Mouse (Mus musculus) limb, embryonic 15.5 days (tissue): ENCODE data around the gene Igf2bp3. TPM values are rescaled to one million over a fixed set of nuclear protein-coding genes. Genes with fewer than 3 reads are reported as not detected.
A peak's percentile ranks its signal among the peaks of the same experiment; 100 is the strongest.

Source experiments
- ATAC-seq: fragments of 200-750 bp; cut with Nextera tagmentation; 2 replicates; pipeline ENCODE4 v1.8.0; 2017; ENCODE audit warnings: low read depth, moderate TSS enrichment; ENCODE audit not compliant: insufficient number of reproducible peaks, low FRiP score, low TSS enrichment
- H3K27ac ChIP-seq: fragments of 300-500 bp; sonication (generic); 2 replicates; pipeline ENCODE4 v1.5.1; 2015; ENCODE audit warnings: moderate library complexity, mild to moderate bottlenecking, inconsistent platforms
- H3K27me3 ChIP-seq: fragments of 300-500 bp; sonication (generic); 2 replicates; pipeline ENCODE4 v1.6.1; 2015; ENCODE audit warnings: inconsistent platforms
- H3K36me3 ChIP-seq: fragments of 300-500 bp; sonication (generic); 2 replicates; pipeline ENCODE4 v1.6.1; 2015; ENCODE audit warnings: inconsistent platforms
- H3K4me1 ChIP-seq: fragments of 300-500 bp; sonication (generic); 2 replicates; pipeline ENCODE4 v1.6.1; 2015; ENCODE audit warnings: inconsistent platforms
- H3K4me2 ChIP-seq: fragments of 300-500 bp; sonication (generic); 2 replicates; pipeline ENCODE4 v1.6.1; 2015; ENCODE audit warnings: mild to moderate bottlenecking, inconsistent platforms
- H3K4me3 ChIP-seq: fragments of 300-500 bp; sonication (generic); 2 replicates; pipeline ENCODE4 v1.5.1; 2015; ENCODE audit warnings: mild to moderate bottlenecking, inconsistent platforms
- H3K9ac ChIP-seq: fragments of 300-500 bp; sonication (generic); 2 replicates; pipeline ENCODE4 v1.6.1; 2015; ENCODE audit warnings: inconsistent platforms
- H3K9me3 ChIP-seq: fragments of 300-500 bp; sonication (generic); 2 replicates; pipeline ENCODE4 v1.6.1; 2016; ENCODE audit warnings: inconsistent platforms
- WGBS: fragments of 180-500 bp; shearing (Covaris S2); methylation state at CpG from one replicate; pipeline ENCODE4 v1.1.7; 2015; 5-methylcytosine and 5-hydroxymethylcytosine counted together
- polyA plus RNA-seq: library from polyadenylated mRNA; unstranded; fragments of >200 nt; fragmentation: Nextera tagmentation; extraction: Ambion mirVana; gene quantifications from 2 replicates; pipeline ENCODE4 v1.2.1, GENCODE M21; 2015

The Igf2bp3 gene
- polyA plus RNA-seq, 1 experiment from 2014 or later, result 45.9 TPM

GRCm38 (mm10) chr6:49118446-49118845 is 96.3 kb downstream of the Igf2bp3 start:
- H3K4me1 ChIP-seq, result 0 out of 2 replicates have a peak, but pooled peaks cover 4% of the 10 kb centered on the region
- no peak for ATAC-seq
- H3K4me2 ChIP-seq, result no peak overlapping the region
- no peak overlapping the region for H3K9ac ChIP-seq
- no peaks in the 10 kb centered on the region for H3K27me3 ChIP-seq
- H3K4me3 ChIP-seq, result no peak overlapping the region
- 72% methylated on average over 8 of the region's 8 CpGs for WGBS
- H3K27ac ChIP-seq, result no peak overlapping the region
- H3K9me3 ChIP-seq, result no peaks in the 10 kb centered on the region
- H3K36me3 ChIP-seq, result peaks cover 9% of the 10 kb centered on the region; the same call in 1 of the 2 replicates

- no peak overlapping the region for H3K4me2 ChIP-seq
- H3K4me3 ChIP-seq, result no peak overlapping the region
- peaks cover 9% of the 10 kb centered on the region; the same call in 1 of the 2 replicates for H3K36me3 ChIP-seq
- no peak overlapping the region for H3K27ac ChIP-seq
- WGBS, result 89% methylated on average over 8 of the region's 8 CpGs
- no peaks in the 10 kb centered on the region for H3K27me3 ChIP-seq
- H3K9ac ChIP-seq, result no peak overlapping the region
- no peak for ATAC-seq
- 0 out of 2 replicates have a peak, but pooled peaks cover 4% of the 10 kb centered on the region for H3K4me1 ChIP-seq
- H3K9me3 ChIP-seq, result no peaks in the 10 kb centered on the region
Observed at GRCm38 (mm10) chr6:49116241-49116640, 98.5 kb downstream of the Igf2bp3 start.

- Histone ChIP-seq H3K27me3 (no peaks in the 10 kb centered on the region), H3K27ac (no peak overlapping the region), H3K36me3 (peaks cover 9% of the 10 kb centered on the region; the same call in 1 of the 2 replicates), H3K4me1 (0 out of 2 replicates have a peak, but pooled peaks cover 4% of the 10 kb centered on the region), H3K9me3 (no peaks in the 10 kb centered on the region), H3K4me2 (no peak overlapping the region), H3K9ac (no peak overlapping the region), H3K4me3 (no peak overlapping the region)
- 74% methylated on average over 5 of the region's 5 CpGs for WGBS
- no peak for ATAC-seq
Observed at GRCm38 (mm10) chr6:49115550-49115949, 99.2 kb downstream of the Igf2bp3 start.

- Histone ChIP-seq H3K4me2 (no peak overlapping the region), H3K36me3 (peaks cover 9% of the 10 kb centered on the region; the same call in 1 of the 2 replicates), H3K4me3 (no peak overlapping the region), H3K27ac (no peak overlapping the region), H3K9ac (no peak overlapping the region), H3K4me1 (0 out of 2 replicates have a peak, but pooled peaks cover 4% of the 10 kb centered on the region), H3K9me3 (no peaks in the 10 kb centered on the region), H3K27me3 (no peaks in the 10 kb centered on the region)
- ATAC-seq, result no peak
- WGBS, result 65% methylated on average over 6 of the region's 6 CpGs
Observed at GRCm38 (mm10) chr6:49114457-49114856, 100.3 kb downstream of the Igf2bp3 start.

- Histone ChIP-seq H3K4me1 (0 out of 2 replicates have a peak, but pooled peaks cover 4% of the 10 kb centered on the region), H3K9ac (no peak overlapping the region), H3K27me3 (no peaks in the 10 kb centered on the region), H3K4me3 (no peak overlapping the region), H3K27ac (no peak overlapping the region), H3K4me2 (no peak overlapping the region), H3K9me3 (no peaks in the 10 kb centered on the region), H3K36me3 (peaks cover 15% of the 10 kb centered on the region; the same call in 1 of the 2 replicates)
- WGBS, result 25% methylated on average over 7 of the region's 7 CpGs
- no peak for ATAC-seq
Observed at GRCm38 (mm10) chr6:49113895-49114294, 100.9 kb downstream of the Igf2bp3 start.

GRCm38 (mm10) chr6:49109196-49109595 is 105.6 kb downstream of the Igf2bp3 start:
- H3K4me3 ChIP-seq, result no peak overlapping the region
- H3K4me2 ChIP-seq, result no peak overlapping the region
- H3K4me1 ChIP-seq, result 0 out of 2 replicates have a peak, but pooled peaks cover 1% of the 10 kb centered on the region
- ATAC-seq, result no peak
- H3K27me3 ChIP-seq, result no peaks in the 10 kb centered on the region
- no peaks in the 10 kb centered on the region for H3K9me3 ChIP-seq
- peaks cover 39% of the 10 kb centered on the region for H3K36me3 ChIP-seq
- H3K9ac ChIP-seq, result no peak overlapping the region
- H3K27ac ChIP-seq, result no peak overlapping the region
- WGBS, result 74% methylated on average over 2 of the region's 2 CpGs

- Histone ChIP-seq H3K4me2 (no peak overlapping the region), H3K4me3 (no peak overlapping the region), H3K27me3 (no peaks in the 10 kb centered on the region), H3K9me3 (no peaks in the 10 kb centered on the region), H3K9ac (no peak overlapping the region), H3K4me1 (no peaks in the 10 kb centered on the region), H3K36me3 (peaks cover 53% of the 10 kb centered on the region), H3K27ac (no peak overlapping the region)
- 84% methylated on average over 15 of the region's 15 CpGs for WGBS
- no peak for ATAC-seq
Observed at GRCm38 (mm10) chr6:49106746-49107500, 107.8 kb downstream of the Igf2bp3 start.

- no peaks in the 10 kb centered on the region for H3K9me3 ChIP-seq
- H3K9ac ChIP-seq, result no peak overlapping the region
- H3K27ac ChIP-seq, result no peak overlapping the region
- no peaks in the 10 kb centered on the region for H3K27me3 ChIP-seq
- 93% methylated on average over 1 of the region's 1 CpGs for WGBS
- ATAC-seq, result no peak
- H3K4me3 ChIP-seq, result no peak overlapping the region
- H3K4me1 ChIP-seq, result peaks cover 17% of the 10 kb centered on the region
- peaks cover 39% of the 10 kb centered on the region for H3K36me3 ChIP-seq
- no peak overlapping the region for H3K4me2 ChIP-seq
Observed at GRCm38 (mm10) chr6:49099086-49099485, 115.7 kb downstream of the Igf2bp3 start.

GRCm38 (mm10) chr6:49097596-49098110 is 117.1 kb downstream of the Igf2bp3 start:
- H3K4me3 ChIP-seq, result no peak overlapping the region
- H3K9ac ChIP-seq, result no peak overlapping the region
- no peak for ATAC-seq
- no peaks in the 10 kb centered on the region for H3K9me3 ChIP-seq
- H3K27me3 ChIP-seq, result no peaks in the 10 kb centered on the region
- peaks cover 17% of the 10 kb centered on the region for H3K4me1 ChIP-seq
- no peak overlapping the region for H3K4me2 ChIP-seq
- peaks cover 41% of the 10 kb centered on the region for H3K36me3 ChIP-seq
- peak overlapping the region; percentile 76 for H3K27ac ChIP-seq
- WGBS, result 70% methylated on average over 5 of the region's 5 CpGs

GRCm38 (mm10) chr6:49096933-49097461 is 117.8 kb downstream of the Igf2bp3 start:
- Histone ChIP-seq H3K36me3 (peaks cover 40% of the 10 kb centered on the region), H3K27ac (peak overlapping the region; percentile 76), H3K4me3 (peak overlapping the region; percentile 9; the same call in 1 of the 2 replicates), H3K9ac (no peak overlapping the region), H3K9me3 (no peaks in the 10 kb centered on the region), H3K4me2 (peak overlapping the region; percentile 26; the same call in 1 of the 2 replicates), H3K27me3 (no peaks in the 10 kb centered on the region), H3K4me1 (peaks cover 17% of the 10 kb centered on the region)
- no peak for ATAC-seq
- 25% methylated on average over 13 of the region's 13 CpGs for WGBS

- H3K27me3 ChIP-seq, result no peaks in the 10 kb centered on the region
- ATAC-seq, result no peak
- peak overlapping the region; percentile 76 for H3K27ac ChIP-seq
- peaks cover 46% of the 10 kb centered on the region for H3K36me3 ChIP-seq
- H3K4me3 ChIP-seq, result no peak overlapping the region
- no peak overlapping the region for H3K4me2 ChIP-seq
- WGBS, result 67% methylated on average over 7 of the region's 7 CpGs
- no peaks in the 10 kb centered on the region for H3K9me3 ChIP-seq
- peaks cover 17% of the 10 kb centered on the region for H3K4me1 ChIP-seq
- no peak overlapping the region for H3K9ac ChIP-seq
Observed at GRCm38 (mm10) chr6:49096421-49096820, 118.3 kb downstream of the Igf2bp3 start.

- Histone ChIP-seq H3K4me2 (no peak overlapping the region), H3K36me3 (peaks cover 57% of the 10 kb centered on the region), H3K9me3 (no peaks in the 10 kb centered on the region), H3K9ac (no peak overlapping the region), H3K4me1 (peaks cover 17% of the 10 kb centered on the region), H3K27me3 (no peaks in the 10 kb centered on the region), H3K4me3 (no peak overlapping the region), H3K27ac (no peak overlapping the region)
- ATAC-seq, result no peak
- 87% methylated on average over 10 of the region's 10 CpGs for WGBS
Observed at GRCm38 (mm10) chr6:49094968-49095367, 119.8 kb downstream of the Igf2bp3 start.
